Mouse (Mus musculus): ENCODE data around the gene Tmem117. TPM values are rescaled to one million over a fixed set of nuclear protein-coding genes. Genes with fewer than 3 reads are reported as not detected.

Tmem117 gene
- polyA plus RNA-seq, 1 experiment from 2014 or later = 1.1 TPM

DNA sequence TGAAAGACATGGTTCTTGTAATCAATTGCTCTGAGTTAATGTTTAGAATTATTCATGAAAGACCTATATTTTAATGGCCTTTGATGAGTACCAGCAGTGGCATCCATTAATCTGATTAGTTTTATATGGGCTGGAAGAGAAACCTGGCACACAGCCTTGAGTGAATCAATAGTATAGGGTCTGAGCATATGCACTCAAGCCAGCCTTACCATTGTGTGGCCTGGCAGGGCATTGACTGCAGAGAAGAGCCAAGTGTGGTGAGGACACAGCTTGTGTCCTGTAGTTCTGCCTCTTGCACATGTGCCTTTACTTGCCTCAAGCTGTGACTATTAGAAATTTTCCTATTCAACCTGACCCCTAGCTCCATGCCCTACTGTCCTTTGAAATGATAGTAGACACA lies 472.5 kb downstream of the Tmem117 start:
- Histone ChIP-seq H3K27me3 (ENCODE audit: low read depth, poor library complexity, severe bottlenecking) (no peaks in the 10 kb centered on the region), H3K4me3 (no peak overlapping the region), H3K36me3 (no peaks in the 10 kb centered on the region), H3K4me1 (no peaks in the 10 kb centered on the region), H3K9me3 (replicated peaks) (no peaks in the 10 kb centered on the region), H3K27ac (replicated peaks) (no peak overlapping the region)
- no peak for DNase-seq (ENCODE audit: low spot score)

DNA sequence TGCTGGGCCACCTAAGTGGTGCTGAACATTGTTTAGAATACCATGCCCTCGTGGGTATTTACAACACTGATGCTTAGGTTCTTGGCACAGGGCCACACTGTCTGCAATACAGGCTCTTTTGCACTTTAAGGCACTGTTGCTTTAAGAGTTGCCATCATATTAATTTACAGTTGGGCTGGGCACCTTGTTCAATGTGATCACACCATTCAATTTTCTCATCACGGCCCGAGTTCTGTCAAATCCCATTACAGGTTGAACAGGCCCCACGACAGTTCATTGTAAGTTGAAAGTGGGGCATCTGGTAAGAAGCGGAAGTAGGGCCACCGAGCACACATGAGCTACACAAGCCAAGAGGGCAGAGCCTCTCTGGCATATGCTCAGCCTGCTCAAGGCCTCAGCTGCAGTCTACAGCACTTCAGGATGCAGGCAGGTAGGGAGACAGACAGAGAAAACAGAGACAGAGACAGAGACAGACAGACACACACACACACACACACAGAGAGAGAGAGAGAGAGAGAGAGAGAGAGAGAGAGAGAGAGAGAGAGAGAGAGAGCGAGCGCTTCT lies 478.3 kb downstream of the Tmem117 start:
- Histone ChIP-seq H3K27ac (replicated peaks) (no peak overlapping the region), H3K4me3 (no peak overlapping the region), H3K9me3 (replicated peaks) (no peaks in the 10 kb centered on the region), H3K4me1 (no peaks in the 10 kb centered on the region), H3K36me3 (no peaks in the 10 kb centered on the region), H3K27me3 (ENCODE audit: low read depth, poor library complexity, severe bottlenecking) (no peaks in the 10 kb centered on the region)
- no peak for DNase-seq (ENCODE audit: low spot score)
- WGBS = 88% methylated on average over 8 of the region's 8 CpGs

DNA sequence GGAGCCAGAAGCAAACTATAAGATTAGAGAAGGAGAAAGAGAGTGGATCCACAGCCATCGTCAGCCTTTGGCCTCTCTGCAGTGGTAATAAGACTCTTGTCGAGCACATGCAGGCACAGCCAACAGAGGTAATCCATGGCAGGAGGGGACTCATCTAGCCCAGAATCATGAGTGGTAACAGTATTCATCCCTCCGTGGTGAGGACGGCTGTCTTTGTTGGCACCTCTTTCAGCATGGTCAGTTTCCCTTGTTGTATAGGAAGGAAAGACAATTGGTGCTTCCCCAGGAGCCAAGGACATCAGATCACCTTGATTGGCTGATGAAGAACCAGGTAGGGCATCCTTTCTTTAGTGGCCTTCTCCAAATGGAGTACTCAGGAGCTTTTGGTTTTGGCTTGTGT lies 479.6 kb downstream of the Tmem117 start:
- Histone ChIP-seq H3K36me3 (no peaks in the 10 kb centered on the region), H3K27ac (replicated peaks) (no peak overlapping the region), H3K4me1 (no peaks in the 10 kb centered on the region), H3K9me3 (replicated peaks) (no peaks in the 10 kb centered on the region), H3K4me3 (no peak overlapping the region), H3K27me3 (ENCODE audit: low read depth, poor library complexity, severe bottlenecking) (no peaks in the 10 kb centered on the region)
- 91% methylated on average over 4 of the region's 4 CpGs for WGBS
- DNase-seq (ENCODE audit: low spot score) = no peak

DNA sequence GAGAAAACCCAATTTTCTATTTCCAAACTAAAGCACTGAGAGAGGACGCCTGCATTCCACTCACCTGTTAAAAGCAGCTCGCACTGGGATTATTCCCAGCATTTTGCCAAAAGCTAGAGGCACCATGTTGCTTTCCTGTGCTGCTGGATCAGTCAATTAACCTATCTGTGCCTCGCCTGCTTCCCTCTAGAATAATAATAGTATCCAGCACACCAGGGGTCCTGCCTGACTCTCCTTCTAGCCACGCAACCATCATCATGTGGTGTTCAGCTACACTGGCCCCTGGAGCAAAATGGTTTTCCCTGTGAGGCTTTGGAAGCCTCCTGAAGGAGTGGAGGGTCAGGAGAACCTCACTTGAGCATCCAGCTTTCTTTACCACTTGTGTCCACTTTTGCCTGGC lies 502.4 kb downstream of the Tmem117 start:
- 74% methylated on average over 4 of the region's 4 CpGs for WGBS

DNA sequence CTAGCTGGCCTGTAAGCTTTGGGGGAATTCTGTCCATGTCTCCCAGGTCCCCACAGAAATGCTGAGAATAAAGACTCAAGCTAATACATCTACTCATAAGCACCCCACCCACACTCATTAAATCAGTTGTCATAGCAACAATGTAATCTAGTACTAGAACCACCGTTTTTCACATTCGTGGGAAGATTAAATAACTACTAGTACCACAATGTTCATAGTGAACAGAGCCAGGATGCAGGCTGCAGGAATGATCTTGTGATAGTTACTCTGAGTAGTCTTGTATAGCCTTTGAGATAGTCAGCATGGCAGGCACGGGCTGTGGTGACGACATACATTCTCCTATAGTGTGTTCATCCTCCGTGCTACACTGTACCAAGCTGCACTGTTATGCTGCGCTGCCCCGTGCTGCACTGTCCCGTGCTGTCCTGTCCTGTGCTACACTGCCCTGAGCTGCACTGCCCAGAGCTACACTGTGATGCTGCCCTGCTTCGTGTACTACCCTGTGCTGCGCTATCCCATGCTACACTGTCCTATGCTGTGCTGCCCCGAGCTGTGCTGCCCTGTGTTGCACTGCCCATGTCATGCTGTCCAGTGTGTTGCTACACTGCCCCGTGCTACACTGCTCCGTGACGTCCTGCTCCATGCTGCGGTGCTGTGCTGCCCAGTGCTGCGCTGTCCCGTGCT lies 507.0 kb downstream of the Tmem117 start:
- no peaks in the 10 kb centered on the region for H3K27me3 ChIP-seq (ENCODE audit: low read depth, poor library complexity, severe bottlenecking)
- peak overlapping the region; percentile 13; the same call in 1 of the 2 replicates for H3K27ac ChIP-seq (replicated peaks)
- no peak overlapping the region for H3K4me3 ChIP-seq
- WGBS = 91% methylated on average over 17 of the region's 17 CpGs
- no peaks in the 10 kb centered on the region for H3K9me3 ChIP-seq (replicated peaks)
- DNase-seq (ENCODE audit: low spot score) = no peak
- H3K4me1 ChIP-seq = no peaks in the 10 kb centered on the region
- no peaks in the 10 kb centered on the region for H3K36me3 ChIP-seq

More for the DNA sequence above, 502.4 kb downstream of the Tmem117 start:
- H3K27me3 ChIP-seq (ENCODE audit: low read depth, poor library complexity, severe bottlenecking) = no peaks in the 10 kb centered on the region
- DNase-seq (ENCODE audit: low spot score) = no peak
- no peaks in the 10 kb centered on the region for H3K36me3 ChIP-seq
- no peaks in the 10 kb centered on the region for H3K4me1 ChIP-seq
- H3K27ac ChIP-seq (replicated peaks) = no peak overlapping the region
- H3K4me3 ChIP-seq = no peak overlapping the region
- H3K9me3 ChIP-seq (replicated peaks) = no peaks in the 10 kb centered on the region

DNA sequence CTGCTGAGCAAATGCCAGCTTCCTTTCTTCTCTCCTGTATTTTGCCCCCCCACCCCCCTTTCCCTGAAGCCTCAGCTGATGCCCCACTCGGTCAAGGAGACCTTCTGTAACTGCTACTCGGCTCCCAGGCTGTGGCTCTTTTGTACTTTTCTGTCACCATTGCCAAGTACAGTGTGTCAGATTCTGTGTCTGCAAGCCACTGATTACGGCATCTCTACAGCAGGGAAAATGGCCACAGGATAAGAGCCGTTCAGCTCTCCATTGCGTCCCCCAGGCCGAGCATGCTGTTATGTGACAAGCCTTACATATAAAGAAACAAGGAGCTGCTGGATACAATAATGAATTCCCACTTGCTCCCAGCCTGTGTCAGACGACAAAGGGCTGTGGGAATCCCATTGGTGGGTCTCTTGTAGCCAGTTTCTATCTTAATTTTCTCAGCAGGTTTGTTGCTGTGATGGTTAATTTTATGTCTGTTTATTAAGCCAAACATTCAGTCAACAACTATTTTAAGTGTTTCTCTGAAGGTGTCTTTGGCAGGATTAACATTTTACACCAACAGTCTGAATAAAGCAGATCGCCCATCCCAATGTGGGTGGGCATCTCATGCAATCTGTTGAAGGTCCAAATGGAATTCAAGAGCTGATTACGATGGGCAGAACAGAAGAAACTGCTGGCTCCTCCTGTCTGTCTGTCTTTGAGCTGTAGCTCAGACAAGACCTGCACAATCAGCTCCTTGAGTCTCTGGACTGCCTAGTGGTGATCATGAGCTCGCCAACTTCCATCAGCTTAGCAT lies 508.2 kb downstream of the Tmem117 start:
- no peaks in the 10 kb centered on the region for H3K27me3 ChIP-seq (ENCODE audit: low read depth, poor library complexity, severe bottlenecking)
- H3K27ac ChIP-seq (replicated peaks) = no peak overlapping the region
- H3K36me3 ChIP-seq = no peaks in the 10 kb centered on the region
- no peaks in the 10 kb centered on the region for H3K4me1 ChIP-seq
- no peaks in the 10 kb centered on the region for H3K9me3 ChIP-seq (replicated peaks)
- H3K4me3 ChIP-seq = no peak overlapping the region
- WGBS = 84% methylated on average over 10 of the region's 10 CpGs
- DNase-seq (ENCODE audit: low spot score) = no peak

DNA sequence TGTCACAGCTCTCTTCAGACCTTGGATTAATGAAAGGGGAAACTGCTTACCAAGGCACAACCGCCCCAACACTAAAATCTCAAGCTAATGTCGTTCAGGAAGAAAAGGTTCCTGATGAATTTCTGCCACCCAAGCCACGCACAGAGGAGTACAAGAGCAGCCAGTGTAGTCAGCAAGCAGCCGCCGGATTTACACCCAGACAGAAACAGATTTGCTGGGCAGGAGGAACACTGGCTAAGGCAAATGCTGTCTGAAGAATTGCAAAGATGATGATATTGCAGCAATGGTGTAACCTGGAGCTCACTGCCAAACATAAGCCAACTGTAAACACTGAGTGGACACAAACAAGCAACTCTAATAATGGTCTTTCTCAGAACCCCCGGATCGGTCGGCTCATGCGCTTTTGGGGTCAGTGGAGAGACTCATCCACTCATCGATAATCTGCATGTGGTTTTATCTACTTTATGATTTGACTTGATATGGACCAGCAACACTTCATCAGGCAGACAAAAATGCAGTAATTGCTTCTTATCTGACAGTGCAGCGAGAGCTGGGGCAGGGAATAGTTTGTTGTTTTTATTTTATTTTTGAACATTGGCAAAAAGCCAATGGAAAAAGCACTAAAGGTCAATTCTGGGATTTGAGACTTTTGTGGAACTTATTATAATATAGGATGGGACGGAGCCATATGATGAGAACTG lies 509.8 kb downstream of the Tmem117 start:
- Histone ChIP-seq H3K27ac (replicated peaks) (no peak overlapping the region), H3K4me1 (no peaks in the 10 kb centered on the region), H3K4me3 (no peak overlapping the region), H3K9me3 (replicated peaks) (no peaks in the 10 kb centered on the region), H3K27me3 (ENCODE audit: low read depth, poor library complexity, severe bottlenecking) (no peaks in the 10 kb centered on the region), H3K36me3 (no peaks in the 10 kb centered on the region)
- 90% methylated on average over 12 of the region's 12 CpGs for WGBS
- no peak for DNase-seq (ENCODE audit: low spot score)

DNA sequence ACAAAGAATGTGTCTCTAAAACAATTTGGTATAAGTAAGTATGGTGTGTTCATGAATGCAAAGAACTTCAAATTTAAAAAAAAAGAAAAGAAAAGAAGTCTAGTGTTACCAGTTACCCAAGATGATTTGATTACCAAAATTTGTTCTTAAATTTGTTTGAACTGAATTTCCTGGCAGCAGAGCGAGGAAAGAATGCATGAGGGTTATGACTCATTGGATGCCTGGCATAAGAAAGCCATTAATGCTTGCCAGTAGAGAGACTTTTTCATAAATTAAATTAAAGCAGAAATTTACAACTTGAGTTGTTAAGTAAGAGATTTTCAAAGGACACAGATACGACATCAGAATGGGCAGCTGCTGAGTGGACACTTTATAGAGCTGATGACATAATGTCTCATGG lies 515.1 kb downstream of the Tmem117 start:
- Histone ChIP-seq H3K36me3 (no peaks in the 10 kb centered on the region), H3K4me1 (no peaks in the 10 kb centered on the region), H3K27me3 (ENCODE audit: low read depth, poor library complexity, severe bottlenecking) (no peaks in the 10 kb centered on the region), H3K27ac (replicated peaks) (no peak overlapping the region), H3K4me3 (no peak overlapping the region), H3K9me3 (replicated peaks) (no peaks in the 10 kb centered on the region)
- no peak for DNase-seq (ENCODE audit: low spot score)
- 83% methylated on average over 2 of the region's 2 CpGs for WGBS

DNA sequence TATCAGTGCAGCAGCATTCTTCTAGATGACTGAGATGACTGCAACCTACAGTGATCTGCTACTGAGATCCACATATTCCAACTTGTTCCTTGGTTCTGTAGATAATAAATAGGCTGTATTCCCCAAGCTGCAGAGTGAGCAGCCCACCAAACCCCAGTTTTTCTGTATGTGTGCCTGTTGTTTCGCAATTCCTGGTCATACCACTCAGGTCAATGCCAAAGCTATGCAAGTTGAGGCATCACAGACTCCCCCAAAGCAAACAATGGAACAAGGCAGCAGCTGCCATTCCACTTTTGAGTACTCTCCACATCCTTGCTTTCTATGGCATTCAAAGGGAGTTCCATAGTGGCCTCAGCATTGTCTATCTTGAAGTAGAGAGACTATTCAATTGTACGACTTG lies 516.1 kb downstream of the Tmem117 start:
- no peaks in the 10 kb centered on the region for H3K4me1 ChIP-seq
- WGBS = 91% methylated on average over 2 of the region's 2 CpGs
- H3K27ac ChIP-seq (replicated peaks) = no peak overlapping the region
- H3K36me3 ChIP-seq = no peaks in the 10 kb centered on the region
- no peaks in the 10 kb centered on the region for H3K27me3 ChIP-seq (ENCODE audit: low read depth, poor library complexity, severe bottlenecking)
- DNase-seq (ENCODE audit: low spot score) = no peak
- H3K9me3 ChIP-seq (replicated peaks) = no peaks in the 10 kb centered on the region
- no peak overlapping the region for H3K4me3 ChIP-seq

Other genes with a start within 250 kb of the Tmem117 start
- 2.5 and 3.5 TPM in 2 replicates for gene Adamts20, start 163.8 kb upstream of the Tmem117 start, polyA plus RNA-seq (2016; fragmentation: Nextera tagmentation; extraction: Ambion mirVana)
- 8.8 and 9.0 TPM in 2 replicates for gene Pus7l, start 85.7 kb upstream of the Tmem117 start, polyA plus RNA-seq (2016; fragmentation: Nextera tagmentation; extraction: Ambion mirVana)
- gene Irak4, start 85.6 kb upstream of the Tmem117 start, polyA plus RNA-seq (2016; fragmentation: Nextera tagmentation; extraction: Ambion mirVana) = 2.4 and 3.3 TPM in 2 replicates
- gene Twf1, start 39.3 kb upstream of the Tmem117 start, polyA plus RNA-seq (2016; fragmentation: Nextera tagmentation; extraction: Ambion mirVana) = 91.0 and 104 TPM in 2 replicates